Mouse (Mus musculus) skeletal muscle tissue, adult 2 months (tissue): ENCODE measurements around the gene Larp6.
A peak's percentile ranks its signal among the peaks of the same experiment; 100 is the strongest.

Experiments used
- DNase-seq: peaks from one replicate; pipeline ENCODE4 v3.0.0-alpha.2; 2012; ENCODE audit warnings: low read depth, low spot score

The Larp6 gene

DNA sequence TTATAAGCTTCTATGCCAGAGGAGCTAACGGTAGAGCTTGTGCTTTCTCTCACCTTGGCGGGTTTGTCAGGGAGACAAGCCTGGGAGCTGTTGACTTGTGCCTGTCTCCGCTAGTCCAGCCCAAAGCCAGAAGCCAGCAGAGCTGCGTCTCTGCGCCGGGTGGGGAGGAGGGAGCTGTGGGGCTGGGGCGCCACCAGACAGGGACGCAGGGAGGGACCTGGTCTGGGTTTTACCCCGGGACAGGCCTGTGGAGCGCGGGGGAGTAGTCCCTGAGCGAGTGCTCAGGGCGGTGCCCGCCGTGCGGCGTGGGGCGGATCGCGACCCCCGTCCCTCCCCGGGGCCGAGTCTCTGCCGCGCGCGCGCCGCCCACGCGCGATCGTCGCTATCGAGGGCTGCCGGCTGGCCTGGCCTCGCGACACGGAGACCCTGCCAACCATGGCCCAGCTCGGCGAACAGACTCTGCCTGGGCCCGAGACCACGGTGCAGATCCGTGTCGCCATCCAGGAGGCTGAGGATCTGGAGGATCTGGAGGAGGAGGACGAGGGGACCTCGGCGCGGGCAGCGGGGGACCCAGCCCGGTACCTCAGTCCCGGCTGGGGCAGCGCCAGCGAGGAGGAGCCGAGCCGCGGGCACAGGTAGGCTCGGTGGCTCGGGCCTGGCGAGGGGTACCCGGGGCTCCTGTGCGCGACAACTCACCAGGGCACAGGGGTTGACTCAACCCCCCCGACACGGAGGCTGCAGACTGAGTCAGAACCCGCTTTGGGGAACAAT is at the start of gene Larp6:
Larp6 (plus strand) TSS at position 219 of the 771 bp plus-strand sequence.
- DNase-seq = peak; percentile 40

DNA sequence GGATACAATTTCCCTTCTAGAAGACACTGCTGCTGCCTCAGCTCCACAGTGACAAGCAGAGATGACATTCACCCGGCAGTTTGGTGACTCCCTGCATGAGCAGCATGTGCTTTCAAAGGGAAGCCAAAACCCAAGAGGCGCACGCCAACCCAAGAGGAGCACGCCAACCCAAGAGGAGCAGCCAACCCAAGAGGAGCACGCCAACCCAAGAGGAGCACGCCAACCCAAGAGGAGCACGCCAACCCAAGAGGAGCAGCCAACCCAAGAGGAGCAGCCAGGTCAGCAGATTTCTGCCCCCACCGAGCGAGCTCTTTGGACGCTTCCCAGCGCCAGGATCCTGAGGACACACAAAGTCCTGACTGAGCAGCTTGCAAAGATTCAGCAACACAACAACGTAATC is 48.4 kb upstream of the Larp6 start:
- peak; percentile 92 for DNase-seq

DNA sequence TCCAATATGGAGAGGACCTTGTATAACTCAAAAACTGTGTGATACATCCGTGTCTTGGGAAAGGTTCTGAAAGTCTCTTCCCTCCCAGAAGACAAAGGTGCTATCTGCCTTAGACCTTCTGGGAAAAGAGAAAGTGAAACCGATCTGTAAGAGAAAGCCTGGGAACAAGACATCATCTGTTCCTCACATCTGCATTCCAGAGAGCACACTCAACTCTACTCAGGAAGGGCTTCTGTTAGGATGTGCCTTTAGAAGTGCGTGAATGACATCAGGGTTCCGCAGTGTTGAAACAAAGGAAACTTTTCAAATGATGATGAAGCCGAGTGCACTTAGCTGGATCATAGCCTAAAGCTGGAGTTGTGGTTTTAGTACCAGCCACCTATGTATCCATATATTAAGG is 47.9 kb upstream of the Larp6 start:
- peak; percentile 31 for DNase-seq

DNA sequence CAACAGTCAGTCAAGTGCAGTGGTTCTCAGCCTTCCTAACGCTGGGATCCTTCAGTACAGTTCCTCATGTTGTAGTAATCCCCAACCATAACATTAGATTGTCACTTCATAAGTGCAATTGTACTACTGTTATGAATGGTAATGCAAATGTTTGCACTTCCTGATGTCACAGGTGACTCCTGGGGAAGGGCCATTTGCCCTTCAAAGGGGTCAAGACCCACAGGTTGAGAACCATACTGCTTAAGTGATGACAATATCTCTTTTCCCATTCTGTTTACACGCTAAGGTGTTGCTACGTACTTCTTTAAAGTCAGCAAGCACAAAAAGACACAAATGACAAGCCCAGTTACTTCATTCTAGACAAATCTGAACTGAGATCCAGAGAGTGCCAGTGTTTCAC is 47.3 kb upstream of the Larp6 start:
- no peak for DNase-seq

DNA sequence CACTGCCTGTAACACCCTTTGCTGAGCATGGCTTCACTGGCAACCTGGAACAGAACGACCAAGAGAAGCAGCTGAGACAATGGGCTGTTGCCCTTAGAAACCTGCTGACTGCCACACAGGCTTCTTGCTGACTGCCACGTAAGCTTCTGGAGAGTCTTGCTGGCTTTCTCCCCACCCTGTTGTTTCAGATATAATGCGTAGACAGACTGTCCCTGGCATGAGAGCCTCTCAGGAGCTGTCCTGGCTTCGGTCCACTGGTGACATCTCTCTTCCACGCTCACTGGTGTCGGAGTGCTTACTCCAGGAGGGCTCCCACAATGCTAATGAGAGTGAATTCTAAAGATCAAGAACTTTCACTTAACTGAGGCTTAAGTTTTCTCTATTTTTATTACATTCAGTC is 43.9 kb upstream of the Larp6 start:
- DNase-seq = no peak

DNA sequence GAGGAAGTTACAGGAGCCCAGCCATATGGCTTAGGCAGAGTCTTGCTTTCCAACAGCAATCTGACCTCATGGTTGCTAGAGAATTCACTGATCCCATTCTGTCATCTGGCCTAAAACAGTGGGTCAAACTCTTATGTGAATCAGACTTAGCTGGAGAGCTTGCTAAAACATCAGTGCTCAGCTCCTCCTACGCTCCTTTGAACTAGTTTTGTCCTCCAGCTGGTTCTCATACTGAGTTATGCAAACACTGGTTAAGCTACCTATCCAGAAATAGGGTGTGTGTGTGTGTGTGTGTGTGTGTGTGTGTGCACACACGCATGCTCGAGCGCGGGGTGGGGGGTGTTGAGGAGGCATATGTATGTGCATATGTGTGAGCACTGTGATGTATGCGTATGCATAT is 40.2 kb upstream of the Larp6 start:
- DNase-seq = no peak

DNA sequence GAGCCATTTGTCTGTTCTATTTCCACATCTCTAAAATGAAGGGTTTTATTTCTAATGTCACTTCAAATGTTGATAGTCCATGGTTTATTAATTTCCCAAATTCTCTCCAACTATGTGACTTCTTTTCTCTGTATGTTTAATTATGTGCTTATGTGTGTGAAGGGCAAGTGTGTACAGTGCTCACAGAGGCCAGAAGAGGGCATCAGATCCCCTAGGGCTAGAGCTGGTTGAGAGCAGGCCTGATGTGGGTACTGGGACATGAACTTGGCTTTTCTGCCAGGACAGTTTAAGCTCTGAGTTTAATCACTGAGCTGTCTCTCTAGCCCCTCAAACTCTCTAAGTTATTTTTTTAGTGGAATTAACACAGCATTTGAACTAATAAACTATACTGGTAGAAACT is 38.0 kb upstream of the Larp6 start:
- no peak for DNase-seq

DNA sequence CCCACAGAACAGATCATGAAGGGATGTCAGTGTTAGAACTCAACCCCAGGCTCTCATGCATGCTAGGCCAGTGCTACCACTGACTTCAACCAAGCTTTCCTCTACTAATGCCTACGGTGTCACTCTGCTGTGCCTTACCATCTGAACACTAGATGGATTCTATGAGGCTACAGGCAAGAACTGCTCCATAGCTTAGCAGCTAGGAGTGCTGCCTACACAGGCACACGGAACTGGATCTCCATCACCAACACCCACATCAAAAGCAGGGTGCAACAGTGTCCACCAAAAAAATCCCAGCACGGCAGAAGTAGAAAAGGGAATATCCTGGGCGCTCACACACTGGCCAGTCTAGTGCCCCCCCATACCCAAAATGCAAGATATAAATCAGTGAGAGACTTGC is 36.4 kb upstream of the Larp6 start:
- DNase-seq = no peak

DNA sequence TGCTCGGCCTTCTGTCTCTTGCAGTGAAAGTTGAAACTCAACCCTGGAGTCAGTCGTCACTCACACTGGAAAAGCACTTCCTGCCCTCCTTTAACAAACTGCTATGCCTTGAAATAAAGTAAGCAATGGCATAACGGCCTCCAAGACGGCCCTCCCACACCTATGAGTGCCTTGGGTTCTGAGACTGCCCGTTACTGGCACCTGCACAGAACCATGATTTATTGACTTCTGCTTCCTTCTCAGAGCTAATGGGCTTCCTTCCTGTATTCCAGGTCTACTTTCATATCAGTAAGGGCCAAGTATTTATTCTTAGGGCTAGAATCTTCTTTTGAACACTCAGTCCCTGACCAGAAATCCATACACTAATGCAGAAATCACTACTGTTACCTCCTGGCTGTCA is 33.9 kb upstream of the Larp6 start:
- DNase-seq = no peak

DNA sequence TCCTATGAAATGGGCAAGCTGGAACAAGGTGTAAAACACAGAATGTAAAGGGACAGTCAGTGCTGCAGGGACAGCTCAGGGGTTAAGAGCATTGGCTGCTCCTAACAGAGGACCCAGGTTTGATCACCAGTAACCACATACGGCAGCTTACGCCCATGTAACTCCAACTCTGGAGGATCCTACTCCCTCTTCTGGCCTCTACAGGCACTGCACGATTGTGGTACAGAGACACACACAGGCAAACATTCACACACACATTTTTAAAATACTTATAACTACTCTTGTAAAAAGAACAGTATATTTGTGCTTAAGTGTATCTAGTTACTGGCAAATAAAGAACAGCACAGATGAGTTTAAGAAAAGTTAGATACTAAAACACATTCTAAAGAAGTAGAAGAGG is 31.8 kb upstream of the Larp6 start:
- DNase-seq = no peak

DNA sequence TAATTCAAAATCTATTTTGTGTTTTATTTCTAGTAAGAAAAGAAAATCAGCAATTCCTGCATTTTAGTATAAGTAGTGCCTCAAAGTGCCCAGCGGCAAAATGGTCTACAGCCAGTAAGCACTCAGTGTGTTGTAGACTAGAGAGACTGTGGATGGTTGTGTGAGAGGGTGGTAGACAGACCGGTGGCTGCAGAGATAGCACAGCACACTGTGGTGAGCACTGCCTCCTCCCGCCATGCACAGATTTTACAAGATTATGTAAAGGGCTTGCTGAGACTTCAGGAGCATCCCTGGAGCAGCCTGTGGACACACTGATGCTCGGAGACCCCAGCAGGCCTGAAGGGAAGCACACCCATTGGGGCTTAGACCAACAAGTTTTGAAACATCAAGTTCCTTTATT is 30.0 kb upstream of the Larp6 start:
- DNase-seq = no peak

DNA sequence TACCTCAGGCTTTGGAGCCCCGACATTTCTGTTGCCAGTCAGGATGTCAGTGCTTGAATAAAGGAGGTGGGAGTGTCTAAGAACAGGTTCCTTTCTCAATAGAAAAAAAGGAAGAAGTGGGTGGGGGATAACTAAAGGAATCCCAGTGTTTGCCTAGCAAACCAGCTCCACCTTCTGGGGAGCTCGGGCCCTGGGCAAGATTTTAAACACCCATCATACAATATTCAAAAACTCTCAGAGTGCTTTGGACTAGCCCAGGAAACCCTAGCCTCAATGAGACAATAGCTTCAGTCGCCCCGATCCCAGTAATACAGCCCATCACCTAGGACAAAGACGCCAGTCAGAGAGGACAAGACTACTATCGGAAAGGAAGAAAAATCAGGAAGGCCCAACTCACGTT is 25.4 kb upstream of the Larp6 start:
- no peak for DNase-seq

DNA sequence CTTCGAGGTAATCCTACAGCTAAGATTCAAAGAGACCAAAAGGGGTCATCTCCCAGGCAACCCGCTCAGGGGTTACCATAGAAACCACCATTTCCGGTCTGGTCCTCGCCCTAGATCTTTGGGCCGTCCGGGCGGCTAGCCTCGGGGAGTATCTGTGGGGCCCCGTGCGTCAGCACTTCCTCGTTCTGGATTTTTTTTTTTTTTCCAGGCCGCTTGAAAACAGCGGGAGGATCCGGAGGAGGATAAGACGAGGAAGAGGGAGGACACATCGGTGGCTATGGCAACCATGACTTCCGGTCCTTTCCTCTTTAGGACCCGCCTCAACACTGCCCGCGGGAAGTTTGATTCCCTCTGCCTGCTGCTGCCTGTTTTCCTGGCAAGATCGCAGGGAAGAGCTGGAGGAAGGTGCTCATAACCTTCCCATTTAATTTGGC is 24.9 kb upstream of the Larp6 start, which contains the start of gene Lrrc49:
Lrrc49 (minus strand) TSS at position 268 of the 434 bp plus-strand sequence.
- DNase-seq = peak; percentile 91

DNA sequence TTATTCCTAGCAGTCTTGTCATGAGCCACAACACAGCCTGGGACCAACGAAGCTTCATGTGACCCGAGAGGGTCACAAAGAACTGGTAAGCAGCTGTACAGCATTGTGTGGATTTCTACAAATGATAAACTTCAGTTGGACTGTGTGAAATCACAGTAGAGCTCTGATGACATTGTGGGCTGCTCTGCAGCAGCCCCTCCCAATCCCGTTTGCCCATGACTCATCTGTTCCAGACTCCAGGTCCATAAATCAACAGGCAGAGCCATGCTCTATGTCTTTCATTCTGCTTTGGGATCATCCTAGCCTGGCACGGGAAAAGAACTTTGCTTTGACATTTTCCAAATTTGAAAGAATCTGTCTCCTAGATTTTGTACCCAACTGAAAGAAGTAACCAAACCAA is 20.2 kb upstream of the Larp6 start:
- DNase-seq = peak; percentile 69

DNA sequence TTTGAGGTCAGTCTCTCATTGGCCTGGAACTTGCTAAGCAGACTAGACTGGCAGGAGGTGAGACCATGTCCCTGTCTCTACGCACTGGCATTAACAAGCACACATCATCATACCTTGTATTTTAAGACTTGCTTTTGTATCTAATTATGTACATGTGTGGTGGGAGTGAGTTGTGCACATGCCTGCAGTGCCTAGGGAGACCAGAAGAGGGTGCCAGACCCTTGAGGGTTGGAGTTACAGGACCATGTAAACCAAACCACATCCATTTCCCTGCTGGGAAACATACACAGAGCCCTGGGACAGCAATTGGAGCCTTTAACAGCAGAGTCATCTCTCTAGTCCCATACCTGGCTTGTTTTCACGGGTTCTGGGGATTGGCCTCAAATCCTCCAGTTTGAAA is 18.8 kb upstream of the Larp6 start:
- no peak for DNase-seq

DNA sequence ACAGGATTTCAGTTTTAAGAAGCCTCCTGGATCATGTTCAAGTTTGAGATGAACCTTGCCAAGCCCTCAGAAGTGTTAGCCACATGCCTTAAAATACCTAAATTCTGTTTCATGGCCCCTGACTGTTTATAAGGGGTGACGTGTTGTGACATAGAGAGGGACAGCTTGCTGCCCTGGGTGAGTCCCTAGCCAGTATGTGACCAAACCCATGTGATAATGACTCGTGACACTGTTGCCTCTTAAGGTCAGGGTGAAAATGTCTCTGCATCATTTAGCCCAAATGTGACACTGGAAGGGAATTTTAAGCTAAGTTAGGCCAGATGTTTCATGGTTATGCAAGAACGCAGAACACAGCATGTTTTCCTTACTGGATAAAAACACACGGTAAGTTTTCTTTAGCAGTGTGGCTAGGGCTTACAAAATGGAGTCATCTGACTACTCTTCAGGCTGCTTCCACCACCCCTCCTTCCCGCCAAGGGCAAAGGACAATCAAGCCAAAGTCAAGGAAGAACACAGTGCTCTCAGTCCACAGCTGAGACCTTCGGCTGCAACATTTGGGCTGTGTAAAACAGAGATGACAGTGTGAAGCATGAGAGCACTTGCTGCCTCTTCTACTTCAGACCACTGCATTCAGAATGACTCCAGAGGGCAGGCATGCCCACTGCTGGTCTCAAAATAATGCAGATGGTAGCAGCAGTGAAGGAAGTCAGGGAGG is 16.4 kb upstream of the Larp6 start:
- peak; percentile 64 for DNase-seq

DNA sequence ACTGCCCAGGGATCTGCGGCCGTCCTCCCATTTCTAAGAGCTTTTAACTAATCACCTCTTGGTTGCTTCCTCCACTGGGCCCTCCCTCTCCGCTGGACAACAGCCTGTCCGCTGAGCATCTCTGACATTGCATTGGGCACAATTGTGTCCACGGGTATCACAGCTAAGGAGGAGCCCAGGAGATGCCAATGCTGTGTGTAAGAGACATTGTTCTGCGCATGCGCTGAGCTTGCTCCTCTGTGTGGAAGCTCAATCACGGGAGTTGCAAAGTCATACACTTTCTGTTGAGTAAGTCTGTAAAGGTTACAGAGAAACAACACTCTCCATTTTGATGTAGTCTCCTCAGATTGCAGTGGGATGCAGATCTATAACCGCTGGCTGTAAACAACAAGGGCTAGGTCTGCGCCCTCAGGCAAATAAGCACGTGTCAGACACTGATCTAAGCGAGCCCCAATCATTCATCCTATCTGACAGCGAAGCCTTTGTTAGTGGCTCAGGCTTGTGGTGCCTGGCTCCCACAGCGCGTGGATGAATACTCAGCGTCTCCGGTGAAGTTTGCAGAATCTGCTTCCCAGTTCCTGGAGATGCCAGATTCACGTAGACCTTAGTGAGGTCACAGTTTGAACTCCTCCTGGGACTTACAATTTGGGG is 13.1 kb upstream of the Larp6 start:
- DNase-seq = no peak

DNA sequence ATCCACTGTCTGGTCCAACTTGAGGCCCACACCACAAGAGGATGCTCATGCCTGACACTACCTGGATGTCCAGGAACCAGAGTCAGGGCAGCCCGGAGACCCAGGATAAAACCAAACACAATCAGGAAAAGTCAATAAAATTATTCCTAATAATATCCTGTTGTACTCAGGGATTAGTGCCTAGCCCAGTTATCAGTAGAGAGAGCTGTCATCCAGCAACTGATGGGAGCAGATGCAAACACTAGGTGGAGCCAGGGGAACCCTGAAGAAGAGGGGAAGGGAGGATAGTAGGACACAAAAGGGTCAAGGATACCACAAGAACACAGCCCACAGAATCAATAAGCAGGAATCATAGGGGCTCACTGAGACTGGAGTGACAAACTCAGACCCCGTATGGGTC is 5.2 kb upstream of the Larp6 start:
- no peak for DNase-seq

DNA sequence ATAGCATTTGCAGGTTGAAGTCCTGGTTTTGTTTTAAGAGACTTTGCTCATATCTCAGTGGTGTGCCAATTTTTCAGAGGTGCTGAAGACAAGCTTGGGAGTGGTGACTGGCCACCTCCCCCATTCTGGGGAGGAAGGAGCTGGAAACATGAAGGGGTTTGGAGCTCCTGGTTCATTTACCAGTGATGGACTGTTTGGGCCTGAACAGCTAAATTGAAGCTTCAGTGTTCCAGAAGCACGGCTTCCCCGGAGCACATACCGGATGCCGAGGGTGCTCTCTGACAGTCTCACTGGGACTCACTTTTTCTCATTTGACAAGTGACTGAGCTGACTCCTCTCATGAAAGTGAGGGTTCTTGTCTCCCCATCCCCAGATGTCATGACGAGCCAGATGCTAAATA is 4.2 kb upstream of the Larp6 start:
- DNase-seq = no peak

DNA sequence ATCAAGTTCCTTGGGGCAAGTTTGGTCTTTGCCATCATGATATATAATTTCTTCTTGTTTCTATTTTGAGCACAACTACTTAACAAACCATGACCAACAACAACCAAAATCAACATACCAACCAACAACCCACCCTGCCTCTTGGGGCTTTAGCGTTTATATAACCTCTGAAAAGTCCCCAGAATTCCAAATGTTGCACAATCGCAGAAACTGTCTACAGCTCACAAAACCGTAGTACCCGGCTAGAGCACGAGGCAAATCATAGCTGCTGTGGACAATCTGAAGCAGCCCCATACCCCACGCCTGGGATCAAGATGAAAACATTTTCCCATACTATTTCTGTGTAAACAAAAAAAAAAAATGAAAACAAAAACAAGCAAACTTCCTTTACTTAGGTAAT is 3.1 kb upstream of the Larp6 start:
- DNase-seq = no peak

DNA sequence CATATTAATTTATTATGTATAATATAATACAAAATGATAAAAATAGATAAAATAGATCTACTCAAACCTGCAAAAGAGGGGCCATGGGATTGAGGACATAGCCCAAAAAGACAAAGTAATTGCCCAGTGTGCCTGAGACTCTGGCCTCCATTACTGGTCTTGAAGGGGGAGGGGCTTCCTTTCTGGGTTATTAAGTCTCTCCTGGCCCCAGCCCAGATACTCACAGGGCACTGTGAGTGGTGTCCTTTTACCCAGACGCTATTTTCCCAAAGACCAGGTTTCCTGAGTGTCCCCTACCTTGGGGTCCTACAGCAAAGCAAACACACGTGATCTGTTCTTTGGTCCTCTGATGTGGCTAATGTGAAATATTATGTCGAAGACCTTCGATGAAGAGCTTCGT is 778 bp upstream of the Larp6 start:
- no peak for DNase-seq

DNA sequence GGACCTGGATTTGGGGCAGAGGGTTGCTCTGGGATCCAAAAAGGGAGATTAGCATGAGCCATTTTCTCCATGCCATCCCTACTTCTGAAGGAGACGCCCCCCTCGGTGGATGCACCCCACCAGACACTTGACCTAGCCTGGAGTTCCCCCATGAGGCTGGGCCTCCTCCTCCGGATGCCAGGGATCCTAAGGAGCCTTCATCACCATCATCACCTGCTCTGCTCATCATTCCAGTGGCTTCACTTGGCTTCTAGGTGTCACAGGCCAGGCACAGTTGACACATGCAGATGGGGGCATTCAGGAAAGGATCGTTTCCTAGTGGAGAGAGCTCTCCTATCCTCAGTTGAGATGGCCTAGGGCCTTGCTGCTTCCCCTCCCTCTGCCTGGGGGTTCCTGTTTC is 827 bp downstream of the Larp6 start:
- no peak for DNase-seq

DNA sequence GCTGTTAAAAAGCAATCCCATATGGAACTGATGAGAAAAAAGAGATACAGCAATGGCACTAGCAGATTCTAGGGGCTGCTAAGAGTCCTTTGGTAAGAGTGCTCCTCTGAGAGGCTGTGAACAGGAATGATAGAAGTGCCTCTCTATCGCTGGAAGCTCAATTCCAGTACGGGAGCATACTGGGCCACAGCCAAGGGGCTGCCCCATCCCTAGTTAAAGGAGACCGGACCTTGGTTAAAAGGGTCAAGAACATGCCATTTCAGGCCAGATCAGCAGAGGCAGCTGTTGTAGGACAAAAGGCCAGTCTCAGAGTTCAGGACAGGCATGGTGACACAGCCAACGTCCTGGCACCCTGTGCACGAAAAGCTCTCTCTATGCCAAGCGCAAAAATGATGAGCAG is 1.4 kb downstream of the Larp6 start:
- DNase-seq = no peak
